Mouse (Mus musculus) olfactory bulb, adult 2 months (tissue): Measurements from ENCODE around the gene Tbc1d24. TPM values are rescaled to one million over a fixed set of nuclear protein-coding genes. Genes with fewer than 3 reads are reported as not detected.
"Not testable (repeated sequence)": the region's sequence is repeated elsewhere in the genome, so short reads cannot be mapped to it uniquely, and the experiment has no call there.

ENCODE experiments used
- H3K27ac ChIP-seq: fragments of 200-500 bp; 2 replicates; pipeline ENCODE4 v1.5.1; 2012; ENCODE audit warnings: low read depth, low read length; ENCODE audit not compliant: insufficient read depth
- H3K4me1 ChIP-seq: fragments of 200-500 bp; 2 replicates; pipeline ENCODE4 v1.6.1; 2012; ENCODE audit warnings: low read length; ENCODE audit not compliant: control insufficient read depth, insufficient read depth
- H3K4me3 ChIP-seq: fragments of 200-500 bp; 2 replicates; pipeline ENCODE4 v1.5.1; 2012; ENCODE audit warnings: mild to moderate bottlenecking, low read depth, low read length, moderate library complexity; ENCODE audit not compliant: insufficient read depth
- CTCF ChIP-seq: fragments of 200-500 bp; IDR thresholded peaks from 2 replicates; pipeline ENCODE4 v1.5.1; 2012; ENCODE audit warnings: low read depth, mild to moderate bottlenecking, low read length, moderate library complexity; ENCODE audit not compliant: insufficient read depth
- POLR2A ChIP-seq: fragments of 200-500 bp; IDR thresholded peaks from 2 replicates; pipeline ENCODE4 v1.6.1; 2012; ENCODE audit warnings: mild to moderate bottlenecking, low read depth, low read length, moderate library complexity; ENCODE audit not compliant: insufficient read depth
- WGBS: fragments of 180-500 bp; shearing (Covaris S2); methylation state at CpG from one replicate; pipeline ENCODE4 v1.1.7; 2018; 5-methylcytosine and 5-hydroxymethylcytosine counted together
- polyA plus RNA-seq: library from polyadenylated mRNA; stranded (reverse); fragments of >200 nt; gene quantifications from 2 replicates; pipeline ENCODE4 v1.2.4, GENCODE M21; 2012; ENCODE audit warnings: low replicate concordance; ENCODE audit not compliant: missing spikeins, insufficient read depth, insufficient read length

Tbc1d24 gene
- polyA plus RNA-seq, 1 experiment, result not detected

DNA sequence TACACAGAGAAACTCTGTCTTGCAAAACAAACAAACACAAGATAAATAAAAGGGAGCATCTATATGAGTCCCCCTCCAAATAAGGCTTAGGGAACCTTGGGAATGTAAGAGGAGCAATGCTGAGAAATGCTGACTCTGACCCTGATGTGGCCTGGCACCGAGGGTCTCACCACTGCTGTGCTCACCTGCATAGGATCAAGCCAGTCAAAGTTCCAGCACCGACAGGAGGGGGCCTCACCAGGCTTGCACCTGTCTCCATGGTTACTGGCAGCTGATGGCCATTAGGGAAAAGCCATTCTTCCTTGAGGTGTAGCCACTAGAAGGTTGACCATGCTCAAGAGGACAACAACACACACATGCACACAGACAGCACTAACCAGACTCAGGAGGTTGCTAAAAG, 62.5 kb downstream of the Tbc1d24 start:
- 44% methylated on average over 2 of the region's 2 CpGs for WGBS
- Histone ChIP-seq H3K4me3 (no peak overlapping the region), H3K27ac (no peak overlapping the region), H3K4me1 (peaks cover 8% of the 10 kb centered on the region)
- TF ChIP-seq CTCF (no peak), POLR2A (no peak)

DNA sequence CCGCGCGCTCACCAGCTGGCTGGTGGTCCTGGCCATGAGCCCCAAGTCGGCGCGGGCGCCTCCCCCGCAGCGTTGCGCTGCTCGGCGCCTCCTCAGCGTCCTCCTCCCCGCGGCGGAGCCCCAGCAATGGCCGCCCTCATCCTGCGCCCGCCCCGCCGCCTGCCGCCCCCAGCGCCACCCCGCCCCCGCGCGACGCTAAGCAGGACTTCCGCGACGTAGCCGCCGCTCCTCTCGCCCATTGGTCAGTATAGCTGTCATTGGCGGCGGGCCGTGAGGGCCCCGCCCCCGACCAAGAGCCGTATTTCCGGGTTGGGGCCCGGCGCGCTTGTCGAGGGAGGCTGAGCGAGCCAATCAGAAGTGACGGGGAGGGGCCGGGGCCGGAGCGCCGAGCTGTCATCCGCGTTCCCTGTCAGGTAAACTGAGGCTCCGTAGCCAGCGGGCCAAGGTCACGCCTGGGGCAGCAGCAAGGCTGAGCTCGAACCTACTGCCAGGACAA, 63.9 kb downstream of the Tbc1d24 start:
- peak overlapping the region; percentile 100 for H3K4me3 ChIP-seq
- H3K27ac ChIP-seq, result peak overlapping the region; percentile 96
- H3K4me1 ChIP-seq, result peaks cover 8% of the 10 kb centered on the region
- WGBS, result under 1% methylated on average over 52 of the region's 57 CpGs
- TF ChIP-seq POLR2A (peak; percentile 70), CTCF (no peak)

DNA sequence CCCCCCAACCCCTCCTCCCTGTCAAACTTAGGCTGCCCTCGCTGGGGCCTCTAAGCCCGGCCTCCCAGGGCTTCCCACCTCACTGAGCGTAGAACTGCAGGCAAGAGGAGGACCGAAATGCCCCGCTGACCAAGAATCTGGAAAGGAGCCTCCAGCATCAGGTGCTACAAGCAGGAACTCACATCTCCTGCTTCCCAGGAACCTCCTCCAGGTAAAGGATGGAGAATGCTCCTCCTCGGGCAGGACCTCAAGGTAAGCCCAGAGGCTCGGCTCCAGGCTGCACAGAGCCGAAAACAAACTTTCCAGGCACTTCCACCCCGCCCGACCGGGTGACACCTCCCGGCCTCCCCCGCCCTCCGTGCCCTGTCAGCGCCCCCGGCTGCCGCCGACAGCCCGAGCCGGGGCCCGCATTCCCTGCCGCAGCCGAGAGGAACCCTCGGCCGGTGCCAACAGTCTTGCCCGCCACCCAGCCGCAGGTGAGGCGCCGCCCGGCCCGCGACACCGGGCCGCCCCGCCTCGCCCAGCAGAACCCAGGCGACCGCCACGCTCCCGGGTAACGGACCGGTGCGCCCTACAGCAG, 64.4 kb downstream of the Tbc1d24 start:
- WGBS, result under 1% methylated on average over 43 of the region's 43 CpGs
- TF ChIP-seq POLR2A (no peak), CTCF (no peak)

DNA sequence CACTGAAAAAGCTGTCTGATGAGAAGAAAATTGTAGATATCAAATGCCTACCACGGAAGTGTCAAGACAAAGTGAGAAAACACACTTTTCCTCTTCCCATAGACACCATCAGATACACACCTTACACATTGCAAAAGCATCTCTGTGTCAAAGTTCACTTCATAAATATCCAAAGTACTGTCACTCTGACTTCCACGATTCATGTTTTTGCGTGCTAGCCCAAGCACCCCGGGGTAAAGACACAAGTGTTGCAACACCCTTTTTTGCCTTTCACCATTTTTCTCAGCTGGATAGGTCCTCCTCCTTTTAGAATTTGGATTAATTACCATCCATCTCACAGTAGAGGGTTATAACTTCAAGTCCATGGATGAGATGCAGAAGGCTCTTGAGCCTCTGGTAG, 65.4 kb downstream of the Tbc1d24 start:
- TF ChIP-seq CTCF (no peak), POLR2A (no peak)
- Histone ChIP-seq H3K4me1 (peaks cover 8% of the 10 kb centered on the region), H3K4me3 (no peak overlapping the region), H3K27ac (no peak overlapping the region)
- WGBS, result 67% methylated on average over 4 of the region's 4 CpGs

More for the DNA sequence above, 64.4 kb downstream of the Tbc1d24 start:
- peak overlapping the region; percentile 96 for H3K27ac ChIP-seq
- peak overlapping the region; percentile 100 for H3K4me3 ChIP-seq
- H3K4me1 ChIP-seq, result peaks cover 8% of the 10 kb centered on the region

DNA sequence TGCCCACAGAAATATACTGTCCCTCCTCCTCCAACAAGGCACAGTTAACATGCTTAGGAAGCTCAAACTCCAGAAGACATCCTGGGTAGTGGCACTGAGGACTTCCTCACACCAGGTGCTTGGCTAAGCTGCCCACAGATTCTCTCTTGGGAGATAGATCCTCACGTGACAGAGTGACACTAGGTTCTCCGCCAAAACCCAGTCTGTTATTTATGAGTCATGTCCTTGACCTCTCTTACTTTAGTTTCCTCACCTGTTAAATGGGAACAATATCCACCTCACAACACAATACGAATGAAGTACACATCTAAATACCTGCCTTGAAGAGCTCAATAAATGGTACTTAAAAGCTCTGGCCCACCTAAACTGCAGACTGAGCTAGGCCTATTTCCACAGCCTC, 66.1 kb downstream of the Tbc1d24 start:
- Histone ChIP-seq H3K4me3 (no peak overlapping the region), H3K27ac (no peak overlapping the region), H3K4me1 (peaks cover 8% of the 10 kb centered on the region)
- no peak for TF ChIP-seq POLR2A
- no peak for TF ChIP-seq CTCF
- WGBS, result 82% methylated on average over 3 of the region's 3 CpGs

DNA sequence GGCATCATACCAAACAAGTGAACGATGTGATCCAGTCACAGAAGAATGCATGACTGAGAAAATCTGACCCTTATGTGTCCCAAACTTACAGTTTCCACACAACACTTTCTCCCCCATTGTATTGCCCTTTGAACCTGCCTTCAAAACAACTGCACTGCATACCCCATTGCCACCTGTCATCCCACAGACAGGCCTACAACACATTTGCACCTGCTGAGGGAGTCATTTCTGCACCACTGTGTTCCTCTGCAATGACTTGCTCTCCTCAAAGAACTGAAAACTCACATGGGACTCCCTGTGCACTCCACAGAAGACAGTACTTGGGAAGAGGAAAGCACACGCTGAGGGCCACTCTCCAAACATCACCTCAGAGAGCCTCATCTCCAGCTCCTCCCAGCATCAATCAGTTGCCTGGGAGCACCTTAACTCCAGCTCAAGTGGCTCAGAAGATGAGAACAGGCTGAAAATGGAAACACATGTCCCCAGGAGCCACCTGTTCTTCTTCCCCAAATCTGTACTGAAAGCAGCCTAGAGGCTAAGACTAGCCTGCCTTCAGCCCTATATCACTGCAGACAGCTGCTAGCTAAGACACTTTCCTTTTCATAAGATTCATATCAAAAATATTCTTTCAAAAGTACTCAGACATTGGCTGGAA, 68.0 kb downstream of the Tbc1d24 start:
- H3K4me1 ChIP-seq, result peaks cover 5% of the 10 kb centered on the region
- H3K27ac ChIP-seq, result no peak overlapping the region
- 50% methylated on average over 2 of the region's 2 CpGs for WGBS
- TF ChIP-seq POLR2A (no peak), CTCF (no peak)
- no peak overlapping the region for H3K4me3 ChIP-seq

DNA sequence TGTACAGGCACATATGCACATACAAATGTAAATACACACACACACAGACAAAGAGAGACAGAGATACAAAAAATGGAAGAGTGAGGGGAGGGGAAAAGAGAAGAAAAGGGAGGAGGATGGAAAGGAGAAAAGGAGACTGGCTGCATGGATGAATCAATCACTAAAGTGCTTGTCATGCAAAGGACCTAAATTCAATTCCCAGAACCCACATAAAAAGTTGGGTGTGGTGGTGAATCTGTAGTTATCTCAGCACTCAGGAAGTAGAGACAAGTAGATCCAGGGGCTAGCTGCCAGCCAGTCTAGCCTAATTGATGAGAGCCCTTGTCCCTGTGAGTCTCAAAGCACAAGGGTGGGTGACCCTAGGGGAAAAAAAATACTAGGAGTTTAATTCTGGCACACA, 71.3 kb downstream of the Tbc1d24 start:
- Histone ChIP-seq H3K27ac (no peak overlapping the region), H3K4me1 (no peaks in the 10 kb centered on the region), H3K4me3 (no peak overlapping the region)
- TF ChIP-seq CTCF (no peak), POLR2A (no peak)

DNA sequence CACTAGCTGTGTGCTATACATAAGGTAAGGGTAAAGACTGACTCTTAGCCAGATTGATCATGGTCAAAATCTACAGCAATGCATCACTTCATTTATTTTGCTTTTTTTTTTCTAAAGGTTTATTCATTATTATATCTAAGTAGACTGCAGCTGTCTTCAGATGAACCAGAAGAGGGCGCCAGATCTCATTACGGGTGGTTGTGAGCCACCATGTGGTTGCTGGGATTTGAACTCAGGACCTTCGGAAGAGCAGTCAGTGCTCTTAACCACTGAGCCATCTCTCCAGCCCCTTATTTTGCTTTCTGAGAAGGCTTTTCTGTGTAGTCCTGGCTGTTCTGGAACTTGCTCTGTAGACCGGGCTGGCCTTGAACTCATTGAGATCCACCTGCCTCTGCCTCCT, 72.4 kb downstream of the Tbc1d24 start:
- not testable (repeated sequence) for H3K4me3 ChIP-seq, H3K4me1 ChIP-seq, H3K27ac ChIP-seq
- 92% methylated on average over 4 of the region's 4 CpGs for WGBS

DNA sequence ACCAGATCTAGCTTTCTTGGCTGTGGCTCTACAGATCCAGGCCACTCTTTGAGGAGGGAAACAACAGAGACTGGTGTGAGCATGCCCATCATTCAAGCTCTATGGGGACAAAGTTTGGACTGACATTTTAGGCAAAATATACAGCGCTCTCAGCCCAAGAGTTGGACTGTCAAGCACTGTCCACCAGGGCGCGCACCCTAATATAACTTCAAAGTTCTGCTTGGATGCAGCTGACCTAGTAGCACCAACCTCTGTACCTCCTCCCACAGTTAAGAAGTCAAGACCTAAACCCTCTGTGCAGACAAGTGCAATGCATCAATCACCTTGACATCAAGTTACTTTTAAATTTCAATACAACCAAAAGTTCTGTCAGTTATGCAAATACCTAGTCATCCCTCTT, 73.8 kb downstream of the Tbc1d24 start:
- TF ChIP-seq POLR2A (no peak), CTCF (no peak)
- Histone ChIP-seq H3K4me3 (no peak overlapping the region), H3K27ac (no peak overlapping the region), H3K4me1 (no peaks in the 10 kb centered on the region)
- WGBS, result 85% methylated on average over 3 of the region's 3 CpGs

DNA sequence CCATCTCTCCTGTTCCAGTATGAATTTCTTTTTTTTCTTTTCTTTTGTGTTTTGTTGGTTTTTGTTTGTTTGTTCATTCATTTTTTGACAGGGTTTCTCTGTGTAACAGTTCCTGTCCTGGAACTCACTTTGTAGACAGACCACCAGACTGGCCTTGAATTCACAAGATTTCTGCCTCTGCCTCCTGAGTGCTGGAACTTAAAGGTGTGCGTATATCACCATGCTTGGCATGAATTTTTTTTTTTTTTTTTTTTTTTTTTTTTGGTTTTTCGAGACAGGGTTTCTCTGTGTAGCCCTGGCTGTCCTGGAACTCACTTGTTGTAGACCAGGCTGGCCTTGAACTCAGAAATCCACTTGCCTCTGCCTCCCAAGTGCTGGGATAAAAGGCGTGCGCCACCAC, 76.1 kb downstream of the Tbc1d24 start:
- H3K4me3 ChIP-seq, H3K27ac ChIP-seq, H3K4me1 ChIP-seq: not testable (repeated sequence)
- WGBS, result 89% methylated on average over 4 of the region's 4 CpGs
